Mouse (Mus musculus): ENCODE results near the gene Mocs2.

GRCm38 (mm10) chr13:114833351-114833750 is 15.3 kb downstream of the Mocs2 start:
- TF ChIP-seq CTCF (conservative IDR thresholded peaks at IDR 0.05 in 1 of 2, IDR thresholded peaks at IDR 0.05 in 1 of 2; ENCODE audit: low read depth in 2 of 2, low read length in 2 of 2): no peak
- no peak for TF ChIP-seq ETS1 (conservative IDR thresholded peaks at IDR 0.05; ENCODE audit: low read depth, low read length)
- TF ChIP-seq UBTF (IDR thresholded peaks at IDR 0.05; ENCODE audit: low read depth, low read length): no peak
- no peak for TF ChIP-seq RCOR1 (conservative IDR thresholded peaks at IDR 0.05; ENCODE audit: low read depth, low read length)
- TF ChIP-seq ZNF384 (IDR thresholded peaks at IDR 0.05; ENCODE audit: low read depth, low read length): no peak
- TF ChIP-seq KAT2A (IDR thresholded peaks at IDR 0.05; ENCODE audit: insufficient replicate concordance, low read length): no peak
- no peak for TF ChIP-seq RAD21 (IDR thresholded peaks at IDR 0.05; ENCODE audit: low read depth, low read length)
- no peak for TF ChIP-seq JUN (IDR thresholded peaks at IDR 0.05; ENCODE audit: insufficient read depth, low read depth, low read length)
- no peak for TF ChIP-seq ELF1 (IDR thresholded peaks at IDR 0.05; ENCODE audit: low read depth, low read length)
- TF ChIP-seq TBP (conservative IDR thresholded peaks at IDR 0.05; ENCODE audit: low read depth, low read length): no peak
- no peak for TF ChIP-seq EP300 (IDR thresholded peaks at IDR 0.05; ENCODE audit: low read length)

All from CH12.LX (cell line).